Mouse (Mus musculus): ENCODE measurements at regions not wholly inside any gene's neighbourhood (a gene's known extent, or its start where the extent isn't known, plus 50 kb on each side); places are given as distances from the start of the nearest gene placed in this dataset.
A peak's percentile ranks its signal among the peaks of the same experiment; 100 is the strongest.

DNA sequence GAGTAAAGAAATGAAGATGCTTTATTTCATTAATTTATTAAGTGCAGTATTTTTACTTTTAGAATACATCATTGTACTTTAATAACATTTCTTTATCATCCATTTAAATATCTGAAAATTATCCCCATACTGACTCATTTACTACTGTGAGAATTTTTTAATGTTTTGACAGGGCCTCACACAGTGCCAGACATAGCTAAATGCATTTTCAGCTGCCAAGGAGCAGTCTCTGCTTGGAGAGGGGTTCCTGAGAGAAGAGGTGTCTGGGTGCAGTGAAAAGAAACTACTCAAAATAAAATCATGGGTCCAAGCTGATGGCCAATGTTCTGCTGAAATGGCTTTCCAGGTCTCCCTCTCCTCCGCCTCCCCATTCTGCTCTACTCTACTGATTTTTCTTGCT is 1116.3 kb upstream of the Ppp6c start:
- no peak overlapping the region for H3K4me3 ChIP-seq (replicated peaks)
- no peaks in the 10 kb centered on the region for H3K9me3 ChIP-seq
- 96% methylated on average over 1 of the region's 1 CpGs for WGBS

DNA sequence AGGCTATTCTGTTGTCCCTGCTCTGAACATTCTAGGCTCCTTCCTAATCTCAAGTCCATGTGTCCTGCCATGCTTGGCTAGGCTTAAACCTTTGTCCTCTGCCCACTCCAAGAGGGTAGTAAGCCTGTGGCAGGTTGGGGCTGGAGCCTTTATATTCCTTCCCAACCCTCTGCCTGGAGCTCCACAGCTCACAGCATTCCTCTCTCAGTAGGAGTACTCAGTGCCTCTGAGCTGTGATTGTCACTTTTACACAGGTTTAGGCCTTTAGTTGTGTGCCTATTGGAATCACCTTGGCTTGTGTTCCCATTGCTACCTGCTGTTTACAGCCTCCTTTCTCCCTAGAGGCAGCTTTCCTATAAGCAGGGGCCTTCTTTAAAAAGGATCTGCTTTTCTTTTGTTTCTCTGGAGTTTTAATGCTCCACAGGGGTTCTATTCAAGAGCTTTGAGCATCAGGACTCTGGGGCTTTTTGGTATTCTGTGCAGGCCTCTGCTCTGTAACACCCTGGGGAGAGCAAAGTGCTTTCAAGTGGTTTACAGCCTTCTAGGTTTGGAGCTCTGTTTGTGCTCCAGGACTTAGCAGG is 1106.1 kb upstream of the Ppp6c start:
- no peaks in the 10 kb centered on the region for H3K36me3 ChIP-seq (replicated peaks)
- peak; percentile 82; the same call in 1 of the 2 replicates for ATAC-seq (ENCODE audit: low FRiP score)
- no peak overlapping the region for H3K4me2 ChIP-seq
- no peaks in the 10 kb centered on the region for H3K9me3 ChIP-seq
- H3K27ac ChIP-seq = 0 out of 2 replicates have a peak overlapping the region, but pooled peaks have one; percentile 15
- no peak overlapping the region for H3K9ac ChIP-seq
- H3K27me3 ChIP-seq = no peaks in the 10 kb centered on the region
- H3K4me3 ChIP-seq (replicated peaks) = no peak overlapping the region
- H3K4me1 ChIP-seq = peaks cover 7% of the 10 kb centered on the region

More for the DNA sequence above, 1116.3 kb upstream of the Ppp6c start:
- Histone ChIP-seq H3K4me2 (no peak overlapping the region), H3K9ac (no peak overlapping the region), H3K27me3 (no peaks in the 10 kb centered on the region), H3K4me1 (no peaks in the 10 kb centered on the region), H3K36me3 (replicated peaks) (no peaks in the 10 kb centered on the region), H3K27ac (no peak overlapping the region)
- ATAC-seq (ENCODE audit: low FRiP score) = no peak

DNA sequence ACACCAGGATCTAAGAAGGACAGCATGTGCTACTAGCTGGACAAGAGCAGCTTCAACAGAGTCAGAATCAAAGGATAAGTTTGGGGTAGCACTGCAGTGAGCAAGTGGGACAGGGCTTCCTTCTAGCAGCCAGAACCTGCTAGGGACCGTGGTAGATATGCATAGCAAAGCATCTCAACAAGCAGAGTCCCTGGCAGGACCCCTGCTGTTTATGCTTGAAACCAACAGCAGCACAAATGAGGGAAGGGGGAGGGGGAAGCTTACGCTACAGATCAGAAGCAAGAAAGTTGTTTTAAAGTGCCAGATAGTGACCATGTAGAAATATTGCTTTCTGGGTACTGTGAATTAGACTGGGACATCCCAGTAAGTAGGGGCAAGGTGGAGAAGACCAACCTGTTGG is 1095.3 kb upstream of the Ppp6c start:
- WGBS = 51% methylated on average over 2 of the region's 2 CpGs
- Histone ChIP-seq H3K4me3 (replicated peaks) (no peak overlapping the region), H3K4me1 (no peaks in the 10 kb centered on the region), H3K4me2 (no peak overlapping the region), H3K36me3 (replicated peaks) (no peaks in the 10 kb centered on the region), H3K27ac (no peak overlapping the region), H3K9ac (no peak overlapping the region), H3K9me3 (no peaks in the 10 kb centered on the region), H3K27me3 (no peaks in the 10 kb centered on the region)
- no peak for ATAC-seq (ENCODE audit: low FRiP score)

DNA sequence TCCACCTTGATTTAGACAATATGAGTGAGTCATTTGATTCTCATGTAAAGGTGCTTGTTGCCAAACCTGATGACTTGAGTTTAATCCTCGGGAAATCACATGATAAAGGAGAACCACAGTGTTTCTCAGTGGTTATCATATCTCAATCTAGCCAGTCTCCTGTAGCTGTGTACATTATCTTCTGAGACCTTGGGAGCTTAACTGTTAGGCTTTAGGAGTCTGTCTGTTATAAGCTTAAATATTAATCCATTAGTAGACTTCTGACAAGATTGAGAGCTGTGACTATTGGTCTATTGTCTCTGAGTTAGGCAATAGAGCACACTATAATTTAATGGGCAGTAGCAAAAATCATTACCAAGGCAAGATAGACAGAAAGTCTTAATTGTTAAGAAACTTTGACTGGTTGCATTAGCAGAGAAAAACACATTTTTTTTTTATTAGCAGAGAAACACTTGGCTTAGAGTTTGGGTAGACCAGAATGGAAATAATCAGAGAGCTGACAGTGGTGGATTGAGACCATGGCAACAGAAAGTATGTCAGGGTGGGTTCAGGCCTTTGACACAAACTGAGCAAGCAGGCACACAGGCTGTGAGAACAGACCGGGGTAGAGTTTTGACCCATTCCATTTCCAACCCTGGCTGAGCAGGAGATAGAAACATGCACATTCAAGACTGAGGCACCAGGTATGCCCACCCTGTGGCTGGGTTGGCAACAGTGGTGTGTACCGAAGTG is 1094.6 kb upstream of the Ppp6c start:
- no peak for ATAC-seq (ENCODE audit: low FRiP score)
- 80% methylated on average over 3 of the region's 3 CpGs for WGBS
- Histone ChIP-seq H3K27me3 (no peaks in the 10 kb centered on the region), H3K9me3 (no peaks in the 10 kb centered on the region), H3K4me2 (no peak overlapping the region), H3K4me1 (no peaks in the 10 kb centered on the region), H3K27ac (no peak overlapping the region), H3K4me3 (replicated peaks) (no peak overlapping the region), H3K36me3 (replicated peaks) (no peaks in the 10 kb centered on the region), H3K9ac (no peak overlapping the region)
